Mouse (Mus musculus) gastrocnemius, adult 18-20 months (tissue): ENCODE results near the gene Bbs9. TPM values are rescaled to one million over a fixed set of nuclear protein-coding genes. Genes with fewer than 3 reads are reported as not detected.

Experiments
- DNase-seq: peaks from one replicate; pipeline ENCODE4 v3.0.0; 2021; ENCODE audit warnings: low spot score
- total RNA-seq, 2 experiments: library from RNA; stranded (reverse); gene quantifications; 2 replicates each; pipeline ENCODE4 v1.2.3; 2021

Bbs9 gene
- total RNA-seq, 2 experiments from 2014 or later: 8.5 to 8.9 TPM

DNA sequence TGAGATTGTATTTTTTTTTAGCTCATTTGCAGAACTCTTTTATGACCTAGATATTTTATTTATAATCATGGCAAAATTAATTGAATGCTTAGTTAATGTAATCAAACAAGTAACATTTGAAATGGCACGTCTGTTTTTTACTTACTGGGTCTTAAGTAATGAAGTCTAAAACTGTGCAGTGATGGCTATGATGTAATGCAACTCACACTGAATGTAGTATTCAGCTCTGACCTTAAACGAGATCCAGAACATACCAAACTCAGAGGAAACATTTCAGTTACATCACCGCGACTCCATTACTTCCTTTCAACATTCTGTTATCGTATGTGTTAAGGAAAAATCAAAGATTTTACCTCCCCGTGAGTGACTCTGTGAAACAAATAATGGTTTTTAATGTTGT is 262.4 kb downstream of the Bbs9 start:
- DNase-seq: no peak

GRCm38 (mm10) chr9:22738861-22739260 is 263.3 kb downstream of the Bbs9 start:
- DNase-seq: no peak

DNA sequence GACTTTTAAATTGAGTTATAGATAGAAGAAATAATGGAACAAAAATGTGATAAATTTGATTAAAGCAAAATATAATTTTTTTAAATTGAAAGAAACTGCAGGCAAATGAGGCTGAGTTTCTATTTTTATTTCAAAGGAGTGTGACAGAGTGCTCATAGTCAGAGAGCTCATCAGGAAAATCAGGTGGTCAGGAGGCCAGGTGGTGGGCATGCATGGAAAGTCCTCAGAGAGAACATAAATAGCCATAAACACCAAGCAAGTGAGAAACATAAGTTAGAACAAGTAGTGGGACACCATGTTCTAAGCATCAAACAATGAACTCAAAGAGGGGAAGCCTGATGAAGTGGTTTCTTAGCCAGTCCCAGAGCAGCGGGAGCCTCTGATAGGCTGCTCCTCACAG is 266.5 kb downstream of the Bbs9 start:
- DNase-seq: no peak

DNA sequence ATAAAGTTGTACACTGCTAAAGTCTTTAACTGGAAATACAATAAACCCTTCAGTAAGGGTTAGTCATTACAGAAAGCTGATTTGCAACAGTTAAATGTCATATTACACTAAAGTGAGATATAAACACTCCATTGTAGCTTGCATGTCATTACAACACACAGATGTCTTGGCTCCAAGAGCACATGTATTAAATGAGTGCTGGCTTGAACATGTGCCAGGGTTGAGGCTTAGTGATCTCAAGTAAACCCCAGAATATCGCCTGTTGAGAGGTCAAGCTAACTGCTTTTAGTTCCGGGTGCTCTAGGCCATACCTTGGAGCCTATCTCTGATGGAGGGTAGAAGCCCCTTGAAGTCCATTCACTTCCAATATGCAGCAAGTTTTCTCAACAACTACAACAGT is 273.1 kb downstream of the Bbs9 start:
- peak; percentile 30 for DNase-seq

DNA sequence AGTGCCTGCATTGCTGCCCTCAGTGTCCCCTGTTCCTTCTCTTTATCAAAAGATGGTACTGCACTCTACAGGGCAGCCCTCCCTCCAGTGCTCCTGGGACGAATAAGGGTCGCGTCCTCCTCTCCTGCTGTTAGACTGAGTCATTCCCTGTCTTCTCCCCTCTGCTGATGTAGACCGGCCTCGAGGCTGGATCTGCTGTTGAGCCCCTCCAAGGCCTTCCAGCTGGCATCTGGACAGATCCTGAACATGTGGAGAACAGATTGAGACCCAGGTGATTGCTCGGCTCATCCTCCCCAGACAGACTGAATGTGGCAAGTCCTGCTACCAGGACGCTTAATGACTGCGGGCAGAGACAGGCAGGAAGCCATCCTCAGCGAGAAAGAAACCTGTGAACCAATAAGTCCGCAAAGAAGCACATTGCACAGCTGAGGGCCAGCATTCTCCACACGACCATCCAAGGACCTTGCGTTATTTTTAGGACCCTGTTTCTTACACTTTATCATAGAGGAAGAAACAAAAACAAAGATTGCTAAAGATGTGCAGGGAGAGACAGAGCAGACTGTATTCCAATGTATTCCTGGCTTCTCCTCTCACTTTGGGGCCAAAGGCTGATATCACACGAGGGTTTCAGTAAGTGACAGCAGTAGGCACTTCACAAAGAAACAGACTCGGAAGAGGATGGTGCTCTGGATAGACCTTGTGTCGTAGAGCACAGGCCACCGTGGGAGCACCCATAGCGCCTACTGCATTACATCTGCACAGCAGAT is 275.4 kb downstream of the Bbs9 start:
- DNase-seq: peak; percentile 19

GRCm38 (mm10) chr9:22751546-22751929 is 276.0 kb downstream of the Bbs9 start:
- no peak for DNase-seq

- no peak for DNase-seq
Measured at GRCm38 (mm10) chr9:22754081-22754672, 278.7 kb downstream of the Bbs9 start.

DNA sequence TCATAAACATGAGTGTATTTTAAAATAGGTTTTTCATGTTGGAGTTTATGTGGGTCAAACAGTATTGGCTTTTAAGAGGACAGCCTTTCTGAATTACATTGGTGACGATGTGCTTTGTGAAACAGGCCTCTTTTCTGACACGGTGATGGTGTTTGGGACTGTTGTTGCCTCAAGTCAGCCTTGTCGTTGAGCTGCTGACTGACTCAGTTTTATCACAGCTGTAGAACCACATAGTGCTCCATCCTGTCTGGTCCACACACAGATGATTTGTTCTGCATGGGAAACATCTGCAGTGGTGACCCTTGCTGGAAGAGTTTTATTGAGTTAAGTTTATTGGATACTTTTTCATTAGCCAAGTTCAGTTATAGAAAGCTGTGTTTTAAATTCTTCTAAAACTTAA is 283.0 kb downstream of the Bbs9 start:
- no peak for DNase-seq

DNA sequence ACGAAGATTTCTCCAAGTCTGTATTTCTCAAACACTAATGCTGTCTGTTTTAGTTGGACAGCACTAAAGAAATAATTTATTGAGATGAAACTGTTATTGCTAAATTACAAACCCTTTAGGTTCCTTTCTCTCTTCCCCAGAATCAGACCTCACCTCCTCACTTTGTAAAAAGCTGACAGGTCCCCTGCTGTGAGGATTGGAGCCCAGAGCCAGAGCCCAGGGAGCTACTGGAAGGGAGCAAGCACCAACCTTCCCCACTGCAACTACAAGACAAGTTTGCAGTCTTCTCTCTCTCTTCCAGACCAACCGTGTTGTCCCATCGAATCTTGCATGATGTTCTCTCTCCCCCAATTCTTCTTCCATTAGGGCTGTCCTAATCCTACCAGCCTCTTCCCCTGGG is 283.7 kb downstream of the Bbs9 start:
- no peak for DNase-seq

- DNase-seq: no peak
Measured at GRCm38 (mm10) chr9:22760376-22760775, 284.9 kb downstream of the Bbs9 start.

DNA sequence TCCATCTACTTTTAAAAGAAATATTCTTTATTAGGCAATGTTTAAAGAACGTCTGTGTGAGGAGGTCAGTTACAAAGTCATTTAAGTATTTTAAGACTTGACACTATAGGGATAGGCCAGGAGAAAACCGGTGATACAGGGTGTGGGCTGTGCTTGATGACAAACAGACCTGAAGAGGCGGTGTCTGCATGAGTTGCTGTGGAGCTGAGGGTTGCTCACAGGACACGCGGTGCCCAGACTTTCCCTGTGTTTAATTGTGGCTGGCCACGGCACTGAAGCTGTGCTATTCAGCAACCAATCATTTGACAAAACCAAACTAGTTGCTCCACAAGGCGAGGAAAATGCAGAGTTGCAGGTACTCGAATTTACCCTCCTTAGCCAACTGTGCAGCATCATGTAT is 286.0 kb downstream of the Bbs9 start:
- DNase-seq: no peak

- DNase-seq: peak; percentile 30
Measured at GRCm38 (mm10) chr9:22765618-22766220, 290.2 kb downstream of the Bbs9 start.

DNA sequence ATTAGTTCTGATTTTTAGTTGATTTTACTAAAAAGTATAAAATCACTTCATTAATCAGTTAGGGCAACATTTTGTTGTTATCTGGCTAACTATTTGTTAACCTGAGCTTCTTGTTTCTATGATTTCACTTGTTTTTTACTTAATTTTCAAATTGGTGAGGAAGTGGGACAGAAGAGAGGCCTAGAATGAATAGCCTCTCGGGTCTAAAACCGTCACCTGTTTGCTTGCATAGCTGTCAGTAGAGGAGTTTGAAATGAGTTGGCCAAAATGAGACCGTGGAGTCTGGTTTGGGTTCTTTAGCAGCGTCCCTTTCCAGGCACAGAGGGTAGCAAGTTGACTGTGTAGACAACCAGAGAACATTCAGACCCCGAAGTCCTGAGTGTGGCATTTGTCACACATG is 291.6 kb downstream of the Bbs9 start:
- DNase-seq: no peak

DNA sequence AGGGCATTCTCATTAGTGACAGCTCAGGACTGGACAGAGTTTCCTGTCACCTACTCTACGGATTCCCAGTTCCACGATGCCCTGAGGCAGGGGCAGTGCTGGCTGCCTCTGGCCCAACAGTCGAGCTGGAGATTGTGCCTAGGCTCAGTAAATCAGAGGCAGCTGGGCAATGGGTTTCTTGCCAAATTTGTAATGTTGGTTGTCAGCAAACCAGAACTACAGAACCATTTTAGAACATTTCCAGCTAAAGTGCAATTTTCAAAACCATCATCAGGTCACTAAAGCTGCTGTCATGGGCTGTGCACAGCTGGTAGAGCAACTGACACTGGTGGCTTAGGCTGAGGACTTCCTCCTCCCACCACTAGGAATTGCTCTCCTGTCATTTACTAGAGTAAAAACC is 292.3 kb downstream of the Bbs9 start:
- DNase-seq: no peak

GRCm38 (mm10) chr9:22771785-22772184 is 296.3 kb downstream of the Bbs9 start:
- DNase-seq: no peak

DNA sequence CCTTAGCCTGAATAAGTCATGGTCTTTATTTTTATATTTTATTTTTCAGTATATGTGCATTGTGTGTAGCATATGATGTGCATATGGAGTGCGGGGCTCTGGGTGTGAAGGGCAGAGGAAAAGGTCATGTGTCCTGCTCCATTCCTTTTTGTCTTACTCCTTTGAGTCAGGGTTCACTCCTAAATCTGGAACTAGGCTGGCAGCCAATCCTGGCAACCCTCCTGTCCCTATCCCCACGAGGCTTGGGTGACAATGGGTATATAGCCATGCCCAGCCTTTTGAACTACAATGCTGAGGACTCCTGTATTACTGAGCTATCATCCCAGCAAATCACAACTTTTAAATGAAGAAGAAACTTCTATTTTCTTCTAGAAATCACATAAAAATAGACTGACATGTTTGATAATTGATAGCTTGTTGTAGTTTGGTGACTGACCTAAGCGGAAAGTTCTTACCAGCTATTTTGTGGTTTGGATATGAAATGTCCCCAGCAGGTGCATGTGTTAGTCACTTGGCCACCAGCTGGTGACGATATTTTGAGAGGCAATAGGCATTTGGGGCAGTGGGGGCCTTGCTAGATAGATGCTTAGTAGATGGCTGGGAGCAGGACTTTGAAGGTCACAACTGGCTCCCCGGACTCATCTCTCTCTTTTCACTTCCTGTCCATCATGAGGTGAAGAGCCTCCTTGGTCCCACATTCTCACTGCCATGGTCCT is 300.9 kb downstream of the Bbs9 start:
- peak; percentile 26 for DNase-seq

- DNase-seq: no peak
Measured at GRCm38 (mm10) chr9:22777425-22777824, 301.9 kb downstream of the Bbs9 start.

- no peak for DNase-seq
Measured at GRCm38 (mm10) chr9:22779631-22780030, 304.1 kb downstream of the Bbs9 start.

DNA sequence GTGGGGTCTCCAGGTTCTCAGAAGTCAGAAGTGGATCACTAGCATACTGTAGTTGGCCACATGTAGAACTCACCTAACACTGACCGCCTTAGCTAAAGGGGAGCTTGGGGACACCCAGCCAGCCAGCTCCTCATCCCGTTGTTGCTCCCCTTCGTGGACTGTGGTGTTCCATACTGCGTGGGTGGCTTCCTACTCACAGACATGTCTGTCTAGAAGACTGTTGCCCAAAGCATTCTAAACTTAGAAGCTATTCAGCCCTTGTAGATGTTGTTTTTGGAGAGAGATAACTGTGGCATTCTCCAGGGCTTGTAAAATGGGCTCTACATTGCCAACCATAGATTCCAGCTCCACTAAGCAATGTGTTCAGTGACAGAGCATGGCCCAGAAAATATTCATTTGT is 310.5 kb downstream of the Bbs9 start:
- no peak for DNase-seq

- DNase-seq: no peak
Measured at GRCm38 (mm10) chr9:22788423-22788822, 312.9 kb downstream of the Bbs9 start.

DNA sequence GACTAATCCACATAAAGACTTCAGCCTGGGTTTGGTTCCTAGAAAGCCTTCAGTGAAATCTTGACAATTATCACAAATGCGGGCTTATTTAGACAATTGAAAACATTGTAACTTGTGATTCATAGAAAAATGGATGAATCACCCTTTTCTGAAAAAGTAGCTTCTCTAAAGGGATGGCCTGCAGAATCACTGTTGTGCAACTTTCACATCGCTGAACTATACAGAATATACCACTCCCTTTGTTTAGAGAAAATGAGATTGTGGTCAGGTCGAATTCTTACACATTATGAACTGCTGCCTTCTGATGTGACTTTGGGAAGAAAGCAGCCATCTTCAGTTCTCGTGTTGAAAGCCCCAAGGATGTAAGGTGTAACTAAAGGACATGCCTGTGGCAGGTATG is 313.3 kb downstream of the Bbs9 start:
- DNase-seq: no peak
